Mouse (Mus musculus): ENCODE data around the gene Olfr119. TPM values are rescaled to one million over a fixed set of nuclear protein-coding genes. Genes with fewer than 3 reads are reported as not detected.
"Not testable (repeated sequence)": the region's sequence is repeated elsewhere in the genome, so short reads cannot be mapped to it uniquely, and the experiment has no call there.

Gene Olfr119
- polyA plus RNA-seq (2015; fragmentation: Nextera tagmentation; extraction: Ambion mirVana): not detected in 2 replicates

- WGBS: 62% methylated on average over 1 of the region's 1 CpGs
- H3K4me3 ChIP-seq (replicated peaks); H3K4me1 ChIP-seq; H3K36me3 ChIP-seq; H3K9ac ChIP-seq; H3K4me2 ChIP-seq (replicated peaks); H3K9me3 ChIP-seq (replicated peaks); H3K27me3 ChIP-seq; H3K27ac ChIP-seq (replicated peaks); ATAC-seq (ENCODE audit: insufficient number of reproducible peaks, low FRiP score, low TSS enrichment, low read depth): not testable (repeated sequence)
Measured at GRCm38 (mm10) chr17:37696264-37696663, at the start of gene Olfr119. Gene Olfr119 (plus strand): TSS chr17:37696564.

- Histone ChIP-seq H3K9ac (no peak within 1 kb of the TSS), H3K4me2 (replicated peaks) (no peak within 1 kb of the TSS), H3K27ac (replicated peaks) (no peak within 1 kb of the TSS), H3K36me3 (no peaks in the 10 kb centered on the region), H3K4me1 (no peaks in the 10 kb centered on the region), H3K9me3 (replicated peaks) (no peaks in the 10 kb centered on the region), H3K27me3 (no peaks in the 10 kb centered on the region), H3K4me3 (replicated peaks) (no peak within 1 kb of the TSS)
- ATAC-seq (ENCODE audit: insufficient number of reproducible peaks, low FRiP score, low TSS enrichment, low read depth): no peak
- 66% methylated on average over 1 of the region's 1 CpGs for WGBS
Measured at GRCm38 (mm10) chr17:37663682-37664081, 32.7 kb upstream of the Olfr119 start, which contains the start of gene Olfr117. Gene Olfr117 (minus strand): TSS chr17:37663782.

- H3K4me3 ChIP-seq (replicated peaks): no peak within 1 kb of the TSS
- H3K9me3 ChIP-seq (replicated peaks): no peaks in the 10 kb centered on the region
- ATAC-seq (ENCODE audit: insufficient number of reproducible peaks, low FRiP score, low TSS enrichment, low read depth): no peak
- H3K27ac ChIP-seq (replicated peaks): no peak within 1 kb of the TSS
- no peaks in the 10 kb centered on the region for H3K4me1 ChIP-seq
- no peak within 1 kb of the TSS for H3K9ac ChIP-seq
- 54% methylated on average over 2 of the region's 2 CpGs for WGBS
- H3K27me3 ChIP-seq: no peaks in the 10 kb centered on the region
- H3K4me2 ChIP-seq (replicated peaks): no peak within 1 kb of the TSS
- no peaks in the 10 kb centered on the region for H3K36me3 ChIP-seq
Measured at GRCm38 (mm10) chr17:37666688-37667087, 29.7 kb upstream of the Olfr119 start, which contains the start of gene Olfr118. Gene Olfr118 (plus strand): TSS chr17:37666988.

- 74% methylated on average over 1 of the region's 1 CpGs for WGBS
- no peak for ATAC-seq (ENCODE audit: insufficient number of reproducible peaks, low FRiP score, low TSS enrichment, low read depth)
- no peaks in the 10 kb centered on the region for H3K36me3 ChIP-seq
- no peak within 1 kb of the TSS for H3K4me3 ChIP-seq (replicated peaks)
- no peak within 1 kb of the TSS for H3K9ac ChIP-seq
- H3K4me1 ChIP-seq: no peaks in the 10 kb centered on the region
- H3K27ac ChIP-seq (replicated peaks): no peak within 1 kb of the TSS
- no peak within 1 kb of the TSS for H3K4me2 ChIP-seq (replicated peaks)
- no peaks in the 10 kb centered on the region for H3K9me3 ChIP-seq (replicated peaks)
- H3K27me3 ChIP-seq: no peaks in the 10 kb centered on the region
Measured at GRCm38 (mm10) chr17:37721508-37721907, 25.1 kb downstream of the Olfr119 start, which contains the start of gene Olfr120. Gene Olfr120 (plus strand): TSS chr17:37721808.

GRCm38 (mm10) chr17:37738070-37738469 is 41.7 kb downstream of the Olfr119 start:
- Histone ChIP-seq H3K4me1 (no peaks in the 10 kb centered on the region), H3K27me3 (no peaks in the 10 kb centered on the region), H3K4me2 (replicated peaks) (no peak overlapping the region), H3K36me3 (no peaks in the 10 kb centered on the region), H3K4me3 (replicated peaks) (no peak overlapping the region), H3K27ac (replicated peaks) (no peak overlapping the region), H3K9me3 (replicated peaks) (no peaks in the 10 kb centered on the region), H3K9ac (no peak overlapping the region)
- no peak for ATAC-seq (ENCODE audit: insufficient number of reproducible peaks, low FRiP score, low TSS enrichment, low read depth)
- WGBS: 59% methylated on average over 7 of the region's 7 CpGs

Other genes starting within 250 kb of the Olfr119 start
- not detected in 2 replicates for gene Olfr109, start 237.6 kb upstream of the Olfr119 start, polyA plus RNA-seq (2015; fragmentation: Nextera tagmentation; extraction: Ambion mirVana)
- gene H2-M2, start 213.0 kb upstream of the Olfr119 start, polyA plus RNA-seq (2015; fragmentation: Nextera tagmentation; extraction: Ambion mirVana): not detected in 2 replicates
- gene Olfr110, start 204.1 kb upstream of the Olfr119 start, polyA plus RNA-seq (2015; fragmentation: Nextera tagmentation; extraction: Ambion mirVana): 0.16 TPM in 1 of 2 replicates, not detected in the other
- not detected in 2 replicates for gene Olfr111, start 188.5 kb upstream of the Olfr119 start, polyA plus RNA-seq (2015; fragmentation: Nextera tagmentation; extraction: Ambion mirVana)
- not detected in 2 replicates for gene Olfr112, start 127.1 kb upstream of the Olfr119 start, polyA plus RNA-seq (2015; fragmentation: Nextera tagmentation; extraction: Ambion mirVana)
- gene Olfr113, start 118.9 kb upstream of the Olfr119 start, polyA plus RNA-seq (2015; fragmentation: Nextera tagmentation; extraction: Ambion mirVana): not detected in 2 replicates
- gene Olfr114, start 103.8 kb upstream of the Olfr119 start, polyA plus RNA-seq (2015; fragmentation: Nextera tagmentation; extraction: Ambion mirVana): not detected in 2 replicates
- 0.21 TPM in 1 of 2 replicates, not detected in the other for gene Olfr115, start 69.5 kb upstream of the Olfr119 start, polyA plus RNA-seq (2015; fragmentation: Nextera tagmentation; extraction: Ambion mirVana)
- 0.11 TPM in 1 of 2 replicates, not detected in the other for gene Olfr116, start 69.4 kb upstream of the Olfr119 start, polyA plus RNA-seq (2015; fragmentation: Nextera tagmentation; extraction: Ambion mirVana)
- not detected in 2 replicates for gene Olfr117, start 32.8 kb upstream of the Olfr119 start, polyA plus RNA-seq (2015; fragmentation: Nextera tagmentation; extraction: Ambion mirVana)
- gene Olfr118, start 29.6 kb upstream of the Olfr119 start, polyA plus RNA-seq (2015; fragmentation: Nextera tagmentation; extraction: Ambion mirVana): not detected in 2 replicates
- not detected in 2 replicates for gene Olfr120, start 25.2 kb downstream of the Olfr119 start, polyA plus RNA-seq (2015; fragmentation: Nextera tagmentation; extraction: Ambion mirVana)
- not detected in 2 replicates for gene Olfr121, start 52.3 kb downstream of the Olfr119 start, polyA plus RNA-seq (2015; fragmentation: Nextera tagmentation; extraction: Ambion mirVana)
- 0.16 TPM in 1 of 2 replicates, not detected in the other for gene Olfr122, start 72.0 kb downstream of the Olfr119 start, polyA plus RNA-seq (2015; fragmentation: Nextera tagmentation; extraction: Ambion mirVana)
- gene Olfr123, start 97.0 kb downstream of the Olfr119 start, polyA plus RNA-seq (2015; fragmentation: Nextera tagmentation; extraction: Ambion mirVana): not detected in 2 replicates
- gene Olfr124, start 103.3 kb downstream of the Olfr119 start, polyA plus RNA-seq (2015; fragmentation: Nextera tagmentation; extraction: Ambion mirVana): 0.04 and 0.09 TPM in 2 replicates
- 0.13 TPM in 1 of 2 replicates, not detected in the other for gene Olfr125, start 136.4 kb downstream of the Olfr119 start, polyA plus RNA-seq (2015; fragmentation: Nextera tagmentation; extraction: Ambion mirVana)
- not detected in 2 replicates for gene Olfr126, start 150.9 kb downstream of the Olfr119 start, polyA plus RNA-seq (2015; fragmentation: Nextera tagmentation; extraction: Ambion mirVana)
- not detected in 2 replicates for gene Olfr127, start 203.9 kb downstream of the Olfr119 start, polyA plus RNA-seq (2015; fragmentation: Nextera tagmentation; extraction: Ambion mirVana)
- not detected in 2 replicates for gene Olfr128, start 224.0 kb downstream of the Olfr119 start, polyA plus RNA-seq (2015; fragmentation: Nextera tagmentation; extraction: Ambion mirVana)